Mouse (Mus musculus) spleen, postnatal 36 days (tissue): ENCODE data around the gene Olfr566.

Source experiments
- DNase-seq, 2 experiments: peaks; one replicate each; pipeline ENCODE4 v3.0.0; 2022; ENCODE audit warnings: low spot score in 2 of 2, mixed read lengths in 1 of 2

Olfr566 gene

DNA sequence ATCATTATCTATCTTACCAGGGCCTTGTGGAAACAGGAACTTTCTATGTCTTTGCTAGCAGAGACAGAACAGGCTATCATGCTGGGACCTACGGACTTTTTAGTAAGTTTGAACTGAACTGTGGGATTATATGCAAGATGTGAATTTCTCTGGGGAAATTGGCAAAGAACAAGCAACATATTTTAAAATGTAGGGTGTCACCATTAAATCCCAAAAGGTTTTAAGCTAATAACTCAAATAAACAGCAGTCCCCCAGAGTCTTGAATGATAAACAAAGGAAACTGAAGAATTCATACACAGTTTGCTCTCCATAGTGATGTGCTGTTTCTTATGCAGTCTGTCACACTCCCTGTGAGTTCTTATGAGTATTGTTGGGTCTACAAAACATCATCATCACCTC is at the start of gene Olfr566:
TSS of gene Olfr566 (minus strand) at position 101 of the 400 bp plus-strand sequence.
- no peak for DNase-seq

DNA sequence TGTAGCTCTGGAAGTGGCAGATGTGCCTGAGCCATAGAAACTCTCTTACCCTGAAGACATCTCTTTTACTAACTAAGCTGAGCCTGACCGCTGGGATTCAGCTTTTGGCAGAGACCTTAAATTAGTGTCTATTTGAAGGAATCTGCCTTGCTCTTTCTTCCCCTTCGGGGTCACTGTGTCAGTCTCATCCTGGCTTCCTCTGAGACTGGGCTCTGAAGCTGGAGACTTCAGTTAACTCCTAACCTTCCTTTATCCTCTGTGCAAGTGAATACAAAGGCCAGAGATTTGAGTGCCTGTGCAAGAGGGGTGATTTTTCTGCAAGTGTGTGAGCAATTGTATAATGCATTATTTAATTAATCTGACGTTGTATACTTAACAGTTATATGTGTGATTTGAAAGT is 32.2 kb upstream of the Olfr566 start, which contains the start of gene Olfr569:
TSS of gene Olfr569 (minus strand) at position 101 of the 400 bp plus-strand sequence.
- DNase-seq: no peak

DNA sequence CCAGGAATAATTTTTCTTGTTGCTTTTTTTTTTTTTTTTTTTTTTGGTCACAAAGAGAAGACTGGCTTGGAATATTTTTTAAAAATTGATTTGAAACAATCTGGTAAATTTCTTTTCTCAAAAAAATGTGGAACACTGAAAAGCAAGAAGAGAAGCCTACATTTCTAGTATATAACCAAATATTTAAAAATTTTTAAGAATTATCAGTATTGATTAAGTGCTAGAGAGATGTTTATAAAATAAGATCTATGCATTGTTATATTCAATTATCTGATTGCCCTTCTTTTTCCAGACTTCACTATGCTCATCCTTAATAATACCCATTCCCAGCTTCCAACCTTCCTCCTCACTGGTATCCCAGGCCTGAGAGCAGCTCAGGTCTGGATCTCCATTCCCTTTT is 18.3 kb upstream of the Olfr566 start, which contains the start of gene Olfr568:
TSS of gene Olfr568 (plus strand) at position 301 of the 400 bp plus-strand sequence.
- DNase-seq: no peak

DNA sequence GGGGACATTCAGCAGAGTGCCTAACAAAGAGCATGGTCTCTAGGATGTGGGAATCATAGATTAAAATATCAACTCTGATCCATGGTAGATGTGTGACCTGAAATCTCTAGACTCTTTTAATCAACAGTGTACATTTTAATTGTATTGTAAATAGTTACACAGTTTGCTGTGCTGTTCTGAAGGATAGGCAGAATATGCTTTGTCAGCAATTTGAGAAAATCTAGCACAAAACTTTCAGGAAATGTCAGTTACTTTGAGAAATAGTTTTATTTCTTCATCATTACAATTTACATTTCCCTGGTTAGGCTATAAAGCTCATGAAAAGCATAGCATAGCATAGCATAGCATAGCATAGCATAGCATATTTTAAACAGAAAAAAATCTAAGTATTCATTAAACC is 2.8 kb downstream of the Olfr566 start:
- no peak for DNase-seq
